30 mouse cellular contexts compared by ENCODE assay signal in genomic region chr5:138852151-138852550, GRCm38 (mm10). TPM values are rescaled to one million over a fixed set of nuclear protein-coding genes. Genes with fewer than 3 reads are reported as not detected.
"Had no signal": no experiment of that assay in that cellular context is flagged by ENCODE, and none has a peak within 500 bp of the region (broad histone marks: within the 10 kb centered on the region; RNA-seq: fewer than 3 reads in every experiment).

No protein-coding gene starts in this region.

- H3K4me3 ChIP-seq: kidney, embryonic 15.5 days; neural tube, embryonic 12.5 days; neural tube, embryonic 15.5 days had no signal

- DNase-seq: kidney, adult 8-10 months; kidney, postnatal 10 days; kidney, postnatal 36 days; layer of hippocampus, adult 9-11 months; liver, postnatal 0 days; lung, embryonic 14.5 days; lung, postnatal 10 days; lung, postnatal 4 days; midbrain, embryonic 14.5 days; right cerebral cortex, adult 18-20 months; right cerebral cortex, postnatal 14 days; right cerebral cortex, postnatal 4 days; thymus, postnatal 25 days had no signal

- H3K27me3 ChIP-seq: kidney, embryonic 15.5 days; neural tube, embryonic 12.5 days; neural tube, embryonic 15.5 days had no signal

- H3K9ac ChIP-seq: kidney, embryonic 15.5 days; liver, embryonic 14.5 days; liver, postnatal 0 days; lung, embryonic 14.5 days; neural tube, embryonic 12.5 days; neural tube, embryonic 15.5 days had no signal

- ATAC-seq: liver, postnatal 0 days had no signal

- H3K27ac ChIP-seq: kidney, embryonic 15.5 days; liver, embryonic 14.5 days; neural tube, embryonic 12.5 days; neural tube, embryonic 15.5 days had no signal

- H3K9me3 ChIP-seq: kidney, embryonic 15.5 days; neural tube, embryonic 12.5 days; neural tube, embryonic 15.5 days had no signal

- H3K36me3 ChIP-seq: kidney, embryonic 15.5 days; neural tube, embryonic 12.5 days; neural tube, embryonic 15.5 days had no signal

- H3K4me2 ChIP-seq: kidney, embryonic 15.5 days; lung, embryonic 14.5 days; midbrain, embryonic 11.5 days; neural tube, embryonic 12.5 days; neural tube, embryonic 15.5 days had no signal

RNA-seq across cellular contexts. Expression of gene Gm5294, which starts 32.3 kb away (rescaled TPM):
- total RNA-seq: layer of hippocampus, postnatal 25 days; left cerebral cortex, adult 18-20 months; left cerebral cortex, postnatal 10 days; left cerebral cortex, postnatal 36 days; liver, adult 2 months; megakaryocyte progenitor cell, adult 5-6 weeks; megakaryocyte-erythroid progenitor cell, adult 5-6 weeks; midbrain, postnatal 0 days had no signal
- polyA plus RNA-seq: kidney, embryonic 15.5 days; limb, embryonic 11.5 days; limb, embryonic 14.5 days; liver, adult 2 months; liver, embryonic 14.5 days; liver, postnatal 0 days; lung, embryonic 14.5 days; midbrain, embryonic 11.5 days; midbrain, embryonic 14.5 days; neural tube, embryonic 12.5 days; neural tube, embryonic 15.5 days; stomach, embryonic 14.5 days; thymus, postnatal 0 days had no signal
